Mouse (Mus musculus): ENCODE results near the gene Glis1. TPM values are rescaled to one million over a fixed set of nuclear protein-coding genes. Genes with fewer than 3 reads are reported as not detected.

Glis1 gene
- total RNA-seq, 2 experiments from 2014 or later, result 4.8 to 4.9 TPM

- DNase-seq (ENCODE audit: low spot score in 2 of 2), result no peak
Measured at GRCm38 (mm10) chr4:107622296-107622695, 187.9 kb downstream of the Glis1 start.

GRCm38 (mm10) chr4:107623916-107624315 lies 189.5 kb downstream of the Glis1 start:
- peak in 1 of 2 experiments; percentile 63 for DNase-seq (ENCODE audit: low spot score in 2 of 2)

GRCm38 (mm10) chr4:107624951-107625350 lies 190.6 kb downstream of the Glis1 start:
- no peak for DNase-seq (ENCODE audit: low spot score in 2 of 2)

- DNase-seq (ENCODE audit: low spot score in 2 of 2), result no peak
Measured at GRCm38 (mm10) chr4:107628226-107628625, 193.8 kb downstream of the Glis1 start.

- no peak for DNase-seq (ENCODE audit: low spot score in 2 of 2)
Measured at GRCm38 (mm10) chr4:107628921-107629411, 194.6 kb downstream of the Glis1 start.

- DNase-seq (ENCODE audit: low spot score in 2 of 2), result no peak
Measured at GRCm38 (mm10) chr4:107634631-107635030, 200.2 kb downstream of the Glis1 start.

GRCm38 (mm10) chr4:107636099-107636498 lies 201.7 kb downstream of the Glis1 start:
- DNase-seq (ENCODE audit: low spot score in 2 of 2), result no peak

GRCm38 (mm10) chr4:107637670-107638069 lies 203.3 kb downstream of the Glis1 start:
- DNase-seq (ENCODE audit: low spot score in 2 of 2), result no peak

GRCm38 (mm10) chr4:107638303-107638702 lies 203.9 kb downstream of the Glis1 start:
- no peak for DNase-seq (ENCODE audit: low spot score in 2 of 2)

- no peak for DNase-seq (ENCODE audit: low spot score in 2 of 2)
Measured at GRCm38 (mm10) chr4:107641624-107642023, 207.2 kb downstream of the Glis1 start.

GRCm38 (mm10) chr4:107648959-107649485 lies 214.6 kb downstream of the Glis1 start:
- DNase-seq (ENCODE audit: low spot score in 2 of 2), result no peak

GRCm38 (mm10) chr4:107651021-107651496 lies 216.7 kb downstream of the Glis1 start:
- DNase-seq (ENCODE audit: low spot score in 2 of 2), result no peak

GRCm38 (mm10) chr4:107652598-107653279 lies 218.3 kb downstream of the Glis1 start:
- peak; percentile 62 to 80 for DNase-seq (ENCODE audit: low spot score in 2 of 2)

- DNase-seq (ENCODE audit: low spot score in 2 of 2), result no peak
Measured at GRCm38 (mm10) chr4:107653280-107653643, 218.9 kb downstream of the Glis1 start.

- no peak for DNase-seq (ENCODE audit: low spot score in 2 of 2)
Measured at GRCm38 (mm10) chr4:107660649-107661048, 226.3 kb downstream of the Glis1 start.

GRCm38 (mm10) chr4:107668514-107668913 lies 234.1 kb downstream of the Glis1 start:
- no peak for DNase-seq (ENCODE audit: low spot score in 2 of 2)

- no peak for DNase-seq (ENCODE audit: low spot score in 2 of 2)
Measured at GRCm38 (mm10) chr4:107670731-107671130, 236.3 kb downstream of the Glis1 start.

- DNase-seq (ENCODE audit: low spot score in 2 of 2), result peak; percentile 64 to 81
Measured at GRCm38 (mm10) chr4:107673638-107674321, 239.4 kb downstream of the Glis1 start.

GRCm38 (mm10) chr4:107674322-107674644 lies 239.9 kb downstream of the Glis1 start:
- no peak for DNase-seq (ENCODE audit: low spot score in 2 of 2)

- no peak for DNase-seq (ENCODE audit: low spot score in 2 of 2)
Measured at GRCm38 (mm10) chr4:107675645-107676044, 241.3 kb downstream of the Glis1 start.

GRCm38 (mm10) chr4:107680311-107681098 lies 246.1 kb downstream of the Glis1 start:
- no peak for DNase-seq (ENCODE audit: low spot score in 2 of 2)
